Mouse (Mus musculus) ES-E14 (cell line): ENCODE measurements around the gene Slc29a2. TPM values are rescaled to one million over a fixed set of nuclear protein-coding genes. Genes with fewer than 3 reads are reported as not detected.

Source experiments
- DNase-seq: peaks from one replicate; pipeline ENCODE4 v3.0.0-alpha.2; 2013; ENCODE audit warnings: low read depth, low spot score
- H3K27ac ChIP-seq: 2 replicates; pipeline ENCODE4 v1.5.1; 2012; ENCODE audit warnings: low read depth, mild to moderate bottlenecking, low read length, moderate library complexity, mixed read lengths; ENCODE audit not compliant: poor library complexity, insufficient read depth, severe bottlenecking
- H3K36me3 ChIP-seq: 2 replicates; pipeline ENCODE4 v1.6.1; 2012; ENCODE audit warnings: mild to moderate bottlenecking, low read length, moderate library complexity, mixed read lengths; ENCODE audit not compliant: control insufficient read depth, poor library complexity, insufficient read depth, severe bottlenecking
- H3K4me1 ChIP-seq, 2 experiments: fragments of 150-350 bp in 1 of 2; sonication (generic) in 1 of 2; 2 replicates each; pipeline ENCODE4 v1.6.1; 2012; ENCODE audit warnings: low read length in 2 of 2, mild to moderate bottlenecking in 1 of 2, mixed read lengths in 1 of 2; ENCODE audit not compliant: control insufficient read depth in 2 of 2, insufficient read depth in 2 of 2, poor library complexity in 1 of 2
- H3K4me3 ChIP-seq, 2 experiments: fragments of 150-350 bp in 1 of 2; sonication (generic) in 1 of 2; 2 replicates each; pipeline ENCODE4 v1.5.1; 2012; ENCODE audit warnings: low read length in 2 of 2, low read depth in 1 of 2, mild to moderate bottlenecking in 1 of 2, mixed read lengths in 1 of 2; ENCODE audit not compliant: insufficient read depth in 1 of 2, poor library complexity in 1 of 2, severe bottlenecking in 1 of 2
- H3K9ac ChIP-seq: 2 replicates; pipeline ENCODE4 v1.6.1; 2012; ENCODE audit warnings: low read depth, mild to moderate bottlenecking, low read length, mixed read lengths; ENCODE audit not compliant: poor library complexity, insufficient read depth, severe bottlenecking
- H3K9me3 ChIP-seq: fragments of 150-350 bp; sonication (generic); 2 replicates; pipeline ENCODE4 v1.6.1; 2012; ENCODE audit warnings: low read depth, mild to moderate bottlenecking, low read length; ENCODE audit not compliant: control insufficient read depth, insufficient read depth
- CHD2 ChIP-seq: IDR thresholded peaks from 2 replicates; pipeline ENCODE4 v1.6.1; 2014; ENCODE audit warnings: mild to moderate bottlenecking, low read depth, low read length, inconsistent platforms
- HCFC1 ChIP-seq: IDR thresholded peaks from 2 replicates; pipeline ENCODE4 v1.6.1; 2012; ENCODE audit warnings: low read length, inconsistent platforms, borderline replicate concordance; ENCODE audit not compliant: insufficient read depth
- MAFK ChIP-seq: IDR thresholded peaks from 2 replicates; pipeline ENCODE4 v1.6.1; 2014; ENCODE audit warnings: mild to moderate bottlenecking, low read depth, low read length, inconsistent platforms; ENCODE audit not compliant: insufficient read depth
- ZC3H11A ChIP-seq: IDR thresholded peaks from 2 replicates; pipeline ENCODE4 v1.6.1; 2012; ENCODE audit warnings: low read depth, mild to moderate bottlenecking, inconsistent platforms, low read length, borderline replicate concordance
- ZNF384 ChIP-seq: IDR thresholded peaks from 2 replicates; pipeline ENCODE4 v1.6.1; 2012; ENCODE audit warnings: low read depth, low read length, inconsistent platforms
- in situ Hi-C, 2 experiments: fragments of 600-800 bp; cut with MboI; formaldehyde crosslinking; loops; one replicate each; pipeline ENCODE4 v1.15.1; 2025; ENCODE audit warnings: low sequenced_read_pairs in 2 of 2, inconsistent platforms in 1 of 2; ENCODE audit not compliant: unreplicated experiment in 2 of 2
- total RNA-seq: library from RNA; depleted of rRNA; stranded (reverse); fragments of 300-350 nt; gene quantifications from 2 replicates; pipeline ENCODE4 v1.2.3, GENCODE M21; 2012

Gene Slc29a2
- total RNA-seq, 1 experiment = 21.0 TPM

DNA sequence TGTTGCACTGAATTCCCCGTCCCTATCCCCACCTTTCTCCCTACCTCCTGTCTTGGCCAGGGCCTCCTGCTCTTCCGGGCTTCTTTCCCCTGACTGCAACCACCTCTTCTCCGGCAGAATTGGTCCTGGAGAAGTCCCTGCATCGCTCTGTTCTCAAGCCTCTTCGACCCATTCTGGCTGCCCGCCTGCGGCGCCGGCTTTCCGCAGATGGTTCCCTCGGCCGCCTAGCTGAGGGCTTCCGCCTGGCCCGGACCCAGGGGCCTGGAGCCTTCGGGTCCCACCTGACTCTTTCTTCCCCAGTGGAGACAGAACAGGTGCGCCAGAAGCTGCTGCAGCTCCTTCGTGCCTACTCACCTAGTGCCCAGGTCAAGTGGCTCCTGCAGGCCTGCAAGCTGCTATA is 29.2 kb downstream of the Slc29a2 start:
- Histone ChIP-seq H3K27ac (no peak overlapping the region), H3K4me1 (peaks cover 9 to 31% of the 10 kb centered on the region in 2 experiments)

GRCm38 (mm10) chr19:5053909-5054308 is 30.2 kb downstream of the Slc29a2 start:
- Histone ChIP-seq H3K36me3 (peaks cover 8% of the 10 kb centered on the region; the same call in 1 of the 2 replicates), H3K9ac (no peak overlapping the region), H3K27ac (no peak overlapping the region), H3K4me1 (peaks cover 11 to 41% of the 10 kb centered on the region in 2 experiments), H3K9me3 (no peaks in the 10 kb centered on the region), H3K4me3 (no peak overlapping the region)
- no peak for TF ChIP-seq CHD2
- no peak for TF ChIP-seq ZC3H11A
- TF ChIP-seq HCFC1 = no peak
- no peak for TF ChIP-seq ZNF384
- no peak for TF ChIP-seq MAFK
- in situ Hi-C loops = no loop called here
- DNase-seq = peak; percentile 64

More for the DNA sequence above, 29.2 kb downstream of the Slc29a2 start:
- H3K4me3 ChIP-seq = peak overlapping the region; percentile 52 to 63
- H3K9ac ChIP-seq = peak overlapping the region; percentile 27; the same call in 1 of the 2 replicates
- no peak for DNase-seq
- H3K36me3 ChIP-seq = peaks cover 10% of the 10 kb centered on the region; the same call in 1 of the 2 replicates
- in situ Hi-C loops = no loop called here
- H3K9me3 ChIP-seq = no peaks in the 10 kb centered on the region
- TF ChIP-seq MAFK (no peak), ZC3H11A (no peak), ZNF384 (no peak), HCFC1 (no peak), CHD2 (no peak)

DNA sequence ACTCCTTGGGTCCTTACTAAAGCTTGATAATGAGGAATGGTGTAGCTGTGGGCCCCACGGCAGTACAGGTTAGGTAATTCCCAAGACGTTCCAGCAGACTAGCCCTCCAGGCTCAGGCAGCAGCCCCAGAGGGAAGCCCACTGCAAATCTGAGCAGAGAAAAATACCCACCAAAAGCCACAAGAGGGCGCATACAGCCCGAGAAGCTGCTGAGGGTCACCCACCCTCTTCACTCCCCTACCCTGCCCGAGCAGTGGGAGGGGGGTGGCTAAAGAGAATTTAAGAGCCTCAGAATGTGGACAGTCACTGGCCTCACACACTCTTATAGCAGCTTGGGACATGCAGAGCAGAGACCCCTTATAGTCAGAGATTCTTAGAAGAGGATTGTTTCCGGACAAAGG is 32.6 kb downstream of the Slc29a2 start:
- DNase-seq = peak; percentile 62
- TF ChIP-seq ZC3H11A = peak; percentile 34; the same call in 1 of the 2 replicates
- no peak for TF ChIP-seq HCFC1
- TF ChIP-seq MAFK = no peak
- TF ChIP-seq ZNF384 = no peak
- no peak for TF ChIP-seq CHD2
- H3K9me3 ChIP-seq = no peaks in the 10 kb centered on the region
- H3K4me3 ChIP-seq = no peak overlapping the region
- H3K36me3 ChIP-seq = peaks cover 4% of the 10 kb centered on the region; the same call in 1 of the 2 replicates
- H3K4me1 ChIP-seq = peaks cover 14 to 51% of the 10 kb centered on the region in 2 experiments
- no peak overlapping the region for H3K9ac ChIP-seq
- H3K27ac ChIP-seq = no peak overlapping the region
- in situ Hi-C loops = no loop called here

DNA sequence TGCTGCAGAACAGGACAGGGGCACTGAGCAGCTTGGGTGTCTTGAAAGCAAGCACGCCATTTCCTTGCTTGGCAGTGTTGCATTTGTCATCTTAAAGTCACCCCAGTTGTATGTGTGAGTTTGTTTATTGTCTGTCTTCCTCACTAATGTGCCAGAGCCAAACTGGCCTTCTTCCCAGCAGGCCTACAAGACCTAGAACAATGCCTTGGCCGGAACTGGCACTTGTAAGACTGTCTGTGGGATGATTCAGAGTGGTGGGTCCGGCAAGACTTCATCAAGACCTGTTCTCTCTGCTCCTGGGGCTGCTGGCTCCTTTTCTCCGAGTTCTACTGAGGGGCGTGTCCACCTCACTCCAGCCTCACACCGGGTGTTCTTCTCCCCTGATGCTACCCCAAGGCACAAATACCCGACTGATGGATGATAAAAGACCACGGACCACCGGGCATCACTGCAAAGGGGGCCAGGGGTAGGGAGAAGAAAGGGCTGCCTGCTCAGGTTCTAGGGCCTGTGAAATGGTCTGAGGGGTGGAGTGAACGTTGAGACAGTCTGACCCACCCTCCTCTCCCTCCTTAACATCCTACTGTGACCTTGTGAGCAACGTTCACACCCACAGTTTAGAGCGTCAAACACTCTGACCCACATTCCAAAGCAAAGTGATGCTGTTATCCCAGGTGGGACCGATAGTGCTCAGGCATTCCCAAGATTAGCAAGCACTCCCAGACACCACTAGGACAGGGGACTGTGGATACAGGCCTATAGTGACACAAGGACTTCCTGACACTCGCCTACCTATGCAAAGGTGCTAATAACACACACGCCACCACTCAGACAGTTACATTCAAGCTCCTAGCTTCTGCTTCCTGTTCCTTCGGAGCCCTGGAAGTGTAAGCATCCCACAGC is 34.5 kb downstream of the Slc29a2 start:
- in situ Hi-C loops = no loop called here
- peak overlapping the region in 1 of 2 experiments; percentile 20; a peak in 1 of 4 replicates for H3K4me3 ChIP-seq
- peaks cover 4% of the 10 kb centered on the region; the same call in 1 of the 2 replicates for H3K36me3 ChIP-seq
- peak overlapping the region; percentile 83 for H3K27ac ChIP-seq
- TF ChIP-seq ZNF384 (no peak), ZC3H11A (no peak), HCFC1 (no peak), CHD2 (no peak), MAFK (no peak)
- H3K9me3 ChIP-seq = no peaks in the 10 kb centered on the region
- peak; percentile 77 for DNase-seq
- H3K4me1 ChIP-seq = peaks cover 17 to 51% of the 10 kb centered on the region in 2 experiments
- H3K9ac ChIP-seq = peak overlapping the region; percentile 23; the same call in 1 of the 2 replicates
